Mouse (Mus musculus) midbrain, embryonic 16.5 days (tissue): ENCODE results near the gene Gsta4. TPM values are rescaled to one million over a fixed set of nuclear protein-coding genes. Genes with fewer than 3 reads are reported as not detected.
"Not testable (repeated sequence)": the region's sequence is repeated elsewhere in the genome, so short reads cannot be mapped to it uniquely, and the experiment has no call there.

Experiments
- ATAC-seq: fragments of 200-750 bp; cut with Nextera tagmentation; 2 replicates; pipeline ENCODE4 v1.8.0; 2017; ENCODE audit warnings: moderate TSS enrichment
- H3K27ac ChIP-seq: fragments of 300-500 bp; sonication (generic); 2 replicates; pipeline ENCODE4 v1.5.1; 2014; ENCODE audit warnings: mild to moderate bottlenecking, low read length, mixed read lengths
- H3K27me3 ChIP-seq: fragments of 300-500 bp; sonication (generic); 2 replicates; pipeline ENCODE4 v1.6.1; 2014; ENCODE audit warnings: low read depth, low read length, mixed read lengths; ENCODE audit not compliant: control insufficient read depth, insufficient read depth
- H3K36me3 ChIP-seq: fragments of 300-500 bp; sonication (generic); 2 replicates; pipeline ENCODE4 v1.6.1; 2014; ENCODE audit warnings: mild to moderate bottlenecking, low read length, moderate library complexity, mixed read lengths; ENCODE audit not compliant: control insufficient read depth, insufficient read depth
- H3K4me1 ChIP-seq: fragments of 300-500 bp; sonication (generic); 2 replicates; pipeline ENCODE4 v1.6.1; 2014; ENCODE audit warnings: mild to moderate bottlenecking, low read length, mixed read lengths; ENCODE audit not compliant: control insufficient read depth, insufficient read depth
- H3K4me2 ChIP-seq: fragments of 300-500 bp; sonication (generic); 2 replicates; pipeline ENCODE4 v1.6.1; 2014; ENCODE audit warnings: mild to moderate bottlenecking, low read length, mixed read lengths
- H3K4me3 ChIP-seq: fragments of 300-500 bp; sonication (generic); 2 replicates; pipeline ENCODE4 v1.5.1; 2014; ENCODE audit warnings: low read depth, mild to moderate bottlenecking, low read length, moderate library complexity, mixed read lengths
- H3K9ac ChIP-seq: fragments of 300-500 bp; sonication (generic); 2 replicates; pipeline ENCODE4 v1.6.1; 2014; ENCODE audit warnings: low read depth, low read length, mixed read lengths
- H3K9me3 ChIP-seq: fragments of 300-500 bp; sonication (generic); replicated peaks from 2 replicates; pipeline ENCODE4 v1.6.1; 2014; ENCODE audit warnings: mild to moderate bottlenecking, low read length, mixed read lengths; ENCODE audit not compliant: control insufficient read depth, poor library complexity, severe bottlenecking
- WGBS: fragments of 180-500 bp; shearing (Covaris S2); extraction: QIAGEN DNeasy Blood & Tissue Kit; methylation state at CpG from one replicate; pipeline ENCODE4 v1.1.7; 2014; 5-methylcytosine and 5-hydroxymethylcytosine counted together
- polyA plus RNA-seq: library from polyadenylated mRNA; unstranded; fragments of >200 nt; fragmentation: Nextera tagmentation; extraction: Ambion mirVana; gene quantifications from 2 replicates; pipeline ENCODE4 v1.2.1, GENCODE M21; 2015

Gsta4 gene
- polyA plus RNA-seq, 1 experiment from 2014 or later: 18.5 TPM

DNA sequence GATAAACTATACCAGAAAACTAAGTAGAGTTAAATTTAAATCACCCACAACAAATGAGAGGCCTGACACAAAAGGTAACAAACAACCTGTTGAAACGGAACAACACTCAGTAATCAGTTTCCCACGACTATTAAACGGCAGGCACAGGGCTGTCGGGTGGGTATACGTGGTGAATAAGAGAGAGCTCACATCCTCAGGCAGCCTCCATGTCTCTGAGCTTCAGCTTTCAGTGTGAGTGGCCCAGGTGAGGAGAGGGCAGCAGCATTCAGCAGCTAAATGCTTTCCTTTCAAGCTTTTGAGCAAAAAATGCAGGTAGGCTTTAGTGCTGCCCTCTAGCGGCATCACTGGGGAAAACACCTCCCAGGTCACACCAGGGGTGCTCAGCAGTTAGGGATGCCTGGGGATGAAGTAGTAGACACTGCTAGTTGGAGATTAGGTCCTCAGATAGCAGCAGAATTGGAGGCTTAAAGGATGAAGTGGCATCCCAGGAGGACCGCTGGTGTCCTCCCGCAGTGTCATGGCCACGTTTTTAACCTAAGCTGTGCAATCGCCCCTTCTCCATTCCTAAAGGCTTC, 50.6 kb downstream of the Gsta4 start:
- H3K27ac ChIP-seq, H3K4me3 ChIP-seq, H3K4me2 ChIP-seq, H3K9ac ChIP-seq, H3K36me3 ChIP-seq, H3K4me1 ChIP-seq, H3K27me3 ChIP-seq, ATAC-seq, H3K9me3 ChIP-seq: not testable (repeated sequence)
- no CpG with 5 or more reads among the region's 10 CpGs for WGBS

DNA sequence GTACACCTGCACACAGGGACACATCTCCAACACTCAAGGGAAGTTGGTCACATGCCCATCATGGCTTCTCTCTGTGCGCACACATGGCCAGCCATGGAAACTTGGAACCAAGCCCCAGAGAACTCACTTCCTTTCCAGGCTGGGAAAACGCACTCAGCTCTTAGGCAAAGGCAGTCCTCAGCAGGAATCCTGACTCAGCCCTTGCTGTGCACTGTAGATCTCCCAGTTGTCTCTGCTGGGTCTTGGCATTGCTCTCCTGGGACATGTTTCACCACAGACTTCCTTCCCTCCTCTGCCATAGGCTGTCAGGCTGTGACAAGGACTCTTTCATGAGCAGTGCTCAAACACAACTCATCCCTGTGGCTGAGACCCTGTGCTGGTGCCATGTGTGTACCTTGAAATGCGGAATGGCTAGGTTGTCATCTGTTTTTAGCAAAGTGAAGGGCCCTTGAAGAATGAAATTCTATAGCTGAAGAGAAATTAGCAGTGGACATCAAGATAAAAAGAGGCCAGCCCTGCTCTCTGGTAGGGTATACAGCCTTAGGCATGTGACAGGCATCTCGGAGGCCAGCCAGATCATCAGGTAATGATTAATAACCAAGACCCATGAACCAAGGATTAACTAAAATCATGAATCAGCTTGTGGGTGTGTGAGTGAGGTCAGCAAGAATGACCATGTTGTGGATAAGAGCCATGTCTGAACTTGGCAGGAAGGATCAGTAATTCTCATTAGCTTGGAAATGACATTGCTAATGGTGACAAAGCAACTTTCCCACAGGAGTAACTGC, 73.3 kb downstream of the Gsta4 start:
- H3K9ac ChIP-seq, ATAC-seq, H3K36me3 ChIP-seq, H3K4me3 ChIP-seq, H3K27ac ChIP-seq, H3K4me1 ChIP-seq, H3K4me2 ChIP-seq, H3K27me3 ChIP-seq, H3K9me3 ChIP-seq: not testable (repeated sequence)
- 85% methylated on average over 4 of the region's 4 CpGs for WGBS

DNA sequence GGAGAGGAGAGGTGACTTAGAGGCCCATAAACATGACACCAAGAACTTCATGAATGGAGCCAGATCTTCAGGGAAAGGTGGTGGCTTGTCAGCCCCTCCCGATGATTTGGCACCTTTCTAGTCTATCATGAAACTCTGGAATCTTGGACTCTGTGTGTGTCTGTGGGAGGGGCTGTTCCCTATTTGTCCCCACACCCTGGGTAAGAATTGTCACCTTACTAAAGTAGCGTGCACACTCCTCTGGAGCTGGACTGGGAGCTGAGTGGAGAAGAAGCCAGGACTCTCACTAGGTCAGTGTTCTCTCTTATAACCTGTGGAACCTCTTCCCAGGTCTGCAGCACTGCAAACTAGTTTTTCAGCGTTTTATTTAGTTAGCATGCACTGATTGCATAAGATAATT, 74.3 kb downstream of the Gsta4 start, which contains the start of gene Gm3776:
Gm3776 (plus strand) TSS at position 216 of the 400 bp plus-strand sequence.
- H3K4me2 ChIP-seq, H3K9me3 ChIP-seq, H3K4me1 ChIP-seq, H3K9ac ChIP-seq, ATAC-seq, H3K27ac ChIP-seq, H3K27me3 ChIP-seq, H3K4me3 ChIP-seq, H3K36me3 ChIP-seq: not testable (repeated sequence)
- 93% methylated on average over 1 of the region's 3 CpGs for WGBS

Other genes starting within 250 kb of the Gsta4 start
- not detected in 2 replicates for gene Gcm1, start 130.8 kb upstream of the Gsta4 start, polyA plus RNA-seq
- gene Fbxo9, start 73.7 kb upstream of the Gsta4 start, polyA plus RNA-seq: 74.0 and 81.0 TPM in 2 replicates
- 42.5 and 44.5 TPM in 2 replicates for gene Ick, start 73.6 kb upstream of the Gsta4 start, polyA plus RNA-seq
- not detected in 2 replicates for gene Gsta1, start 47.9 kb downstream of the Gsta4 start, polyA plus RNA-seq
- not detected in 2 replicates for gene Gm3776, start 74.4 kb downstream of the Gsta4 start, polyA plus RNA-seq
- gene Gm10639, start 107.1 kb downstream of the Gsta4 start, polyA plus RNA-seq: not detected in 2 replicates
- not detected in 2 replicates for gene Omt2a, start 132.0 kb downstream of the Gsta4 start, polyA plus RNA-seq
- not detected in 2 replicates for gene Omt2b, start 144.8 kb downstream of the Gsta4 start, polyA plus RNA-seq
- not detected in 2 replicates for gene Gsta2, start 173.0 kb downstream of the Gsta4 start, polyA plus RNA-seq
- 7.4 and 8.3 TPM in 2 replicates for gene Dppa5a, start 185.4 kb downstream of the Gsta4 start, polyA plus RNA-seq
- gene Ooep, start 196.0 kb downstream of the Gsta4 start, polyA plus RNA-seq: 6.9 and 9.1 TPM in 2 replicates
- 0.36 and 0.57 TPM in 2 replicates for gene Ddx43, start 213.0 kb downstream of the Gsta4 start, polyA plus RNA-seq